Mouse (Mus musculus) forebrain, embryonic 14.5 days (tissue): ENCODE results near the gene Gm21969. TPM values are rescaled to one million over a fixed set of nuclear protein-coding genes. Genes with fewer than 3 reads are reported as not detected.
A peak's percentile ranks its signal among the peaks of the same experiment; 100 is the strongest.

Source experiments
- ATAC-seq: fragments of 200-750 bp; cut with Nextera tagmentation; 2 replicates; pipeline ENCODE4 v1.8.0; 2017; ENCODE audit warnings: mild to moderate bottlenecking, moderate library complexity
- DNase-seq: peaks from one replicate; pipeline ENCODE4 v3.0.0-alpha.2; 2015; ENCODE audit warnings: low spot score
- H3K27ac ChIP-seq: fragments of 300-500 bp; sonication (generic); 2 replicates; pipeline ENCODE4 v1.5.1; 2014; ENCODE audit warnings: low read depth, mild to moderate bottlenecking, control low read depth, low read length, moderate library complexity
- H3K27me3 ChIP-seq: fragments of 300-500 bp; sonication (generic); replicated peaks from 2 replicates; pipeline ENCODE4 v1.6.1; 2014; ENCODE audit warnings: low read length, control low read depth, mixed read lengths; ENCODE audit not compliant: control insufficient read depth, insufficient read depth
- H3K36me3 ChIP-seq: fragments of 300-500 bp; sonication (generic); 2 replicates; pipeline ENCODE4 v1.6.1; 2014; ENCODE audit warnings: low read length, control low read depth; ENCODE audit not compliant: control insufficient read depth, insufficient read depth
- H3K4me1 ChIP-seq: fragments of 300-500 bp; sonication (generic); 2 replicates; pipeline ENCODE4 v1.6.1; 2014; ENCODE audit warnings: antibody characterized with exemption, low read length, control low read depth; ENCODE audit not compliant: control insufficient read depth, insufficient read depth
- H3K4me2 ChIP-seq: fragments of 300-500 bp; sonication (generic); 2 replicates; pipeline ENCODE4 v1.6.1; 2014; ENCODE audit warnings: mild to moderate bottlenecking, control low read depth, low read length
- H3K4me3 ChIP-seq: fragments of 300-500 bp; sonication (generic); 2 replicates; pipeline ENCODE4 v1.5.1; 2014; ENCODE audit warnings: low read depth, low read length, control low read depth
- H3K9ac ChIP-seq: fragments of 300-500 bp; sonication (generic); 2 replicates; pipeline ENCODE4 v1.6.1; 2014; ENCODE audit warnings: mild to moderate bottlenecking, low read length, control low read depth, moderate library complexity
- H3K9me3 ChIP-seq: fragments of 300-500 bp; sonication (generic); replicated peaks from 2 replicates; pipeline ENCODE4 v1.6.1; 2016; ENCODE audit warnings: low read length, control low read depth, mixed read lengths; ENCODE audit not compliant: control insufficient read depth
- WGBS: fragments of 180-500 bp; shearing (Covaris S2); extraction: QIAGEN DNeasy Blood & Tissue Kit; methylation state at CpG from one replicate; pipeline ENCODE4 v1.1.7; 2014; 5-methylcytosine and 5-hydroxymethylcytosine counted together
- polyA plus RNA-seq: library from polyadenylated mRNA; unstranded; fragments of >200 nt; fragmentation: Nextera tagmentation; extraction: Ambion mirVana; gene quantifications from 2 replicates; pipeline ENCODE4 v1.2.1, GENCODE M21; 2014

Gm21969 gene
- polyA plus RNA-seq, 1 experiment from 2014 or later = not detected

DNA sequence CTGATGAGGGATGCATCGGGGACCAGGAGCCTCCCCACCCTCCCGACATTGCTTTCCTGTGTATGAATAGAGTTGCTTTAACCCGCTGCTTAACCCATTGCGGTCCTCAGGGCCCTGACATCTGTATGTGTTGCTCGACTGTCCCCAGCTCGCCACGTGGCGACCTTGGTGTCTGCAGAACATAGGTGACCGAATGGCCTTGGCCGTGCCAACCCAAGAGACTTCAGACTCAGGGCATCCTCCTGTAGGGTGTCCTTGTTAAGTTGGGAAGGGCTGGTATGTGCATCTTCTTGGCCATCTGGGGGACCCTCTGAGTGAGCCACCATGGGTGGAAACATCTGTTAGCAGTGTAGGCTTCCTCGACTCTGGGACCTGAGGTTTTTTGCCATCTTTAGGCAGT is 2.2 kb downstream of the Gm21969 start:
- Histone ChIP-seq H3K4me2 (no peak overlapping the region), H3K4me3 (no peak overlapping the region), H3K4me1 (no peaks in the 10 kb centered on the region), H3K36me3 (no peaks in the 10 kb centered on the region), H3K27ac (no peak overlapping the region), H3K9ac (no peak overlapping the region), H3K9me3 (no peaks in the 10 kb centered on the region), H3K27me3 (no peaks in the 10 kb centered on the region)
- ATAC-seq (no peak), DNase-seq (no peak)
- WGBS = 91% methylated on average over 11 of the region's 11 CpGs

DNA sequence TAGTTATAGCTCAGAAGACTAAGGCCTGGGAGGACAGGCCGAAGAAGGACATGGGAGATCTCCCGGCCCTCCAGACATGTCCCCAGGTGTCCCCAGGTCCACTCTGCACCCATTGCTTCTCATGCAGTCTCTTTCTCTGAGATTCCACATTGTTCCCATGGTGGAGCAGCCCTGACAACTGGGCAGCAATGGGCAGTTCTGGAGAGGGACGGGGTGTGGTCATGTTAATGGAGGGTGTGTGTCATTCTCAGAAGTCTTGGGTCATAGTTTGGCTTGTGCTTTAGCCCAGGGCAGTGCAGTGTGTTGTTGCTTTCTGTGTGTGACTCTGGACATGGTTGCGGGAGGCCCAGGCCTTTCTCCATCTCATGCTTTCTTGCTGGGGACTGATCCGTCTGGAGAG is 3.7 kb downstream of the Gm21969 start:
- H3K4me2 ChIP-seq = no peak overlapping the region
- no peak overlapping the region for H3K9ac ChIP-seq
- H3K4me3 ChIP-seq = no peak overlapping the region
- no peaks in the 10 kb centered on the region for H3K27me3 ChIP-seq
- H3K36me3 ChIP-seq = no peaks in the 10 kb centered on the region
- ATAC-seq = no peak
- DNase-seq = no peak
- H3K9me3 ChIP-seq = no peaks in the 10 kb centered on the region
- H3K27ac ChIP-seq = no peak overlapping the region
- 96% methylated on average over 5 of the region's 5 CpGs for WGBS
- H3K4me1 ChIP-seq = no peaks in the 10 kb centered on the region

DNA sequence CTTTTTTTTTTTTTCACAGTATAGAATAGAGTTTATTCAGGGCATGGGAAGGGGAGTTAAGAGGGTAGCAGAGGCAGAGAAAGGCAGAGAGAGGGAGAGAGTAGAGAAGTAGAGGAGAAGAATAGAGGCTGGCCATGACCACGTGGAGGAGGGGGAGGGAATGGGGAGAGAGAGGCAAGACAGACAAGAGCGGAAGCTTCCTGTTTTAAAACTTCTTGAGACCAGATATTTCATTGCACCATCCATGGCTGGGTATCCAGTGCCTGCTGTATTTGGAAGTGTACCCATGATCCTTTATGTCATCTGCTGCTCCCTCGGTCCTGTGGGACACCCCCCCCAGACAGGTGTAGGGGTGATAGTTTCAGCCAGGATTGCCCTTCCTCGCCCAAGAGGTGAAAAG is 6.0 kb downstream of the Gm21969 start:
- Histone ChIP-seq H3K4me1 (no peaks in the 10 kb centered on the region), H3K9ac (no peak overlapping the region), H3K4me2 (no peak overlapping the region), H3K27ac (no peak overlapping the region), H3K27me3 (no peaks in the 10 kb centered on the region), H3K36me3 (0 out of 2 replicates have a peak, but pooled peaks cover 5% of the 10 kb centered on the region), H3K9me3 (no peaks in the 10 kb centered on the region; the same call in 1 of the 2 replicates), H3K4me3 (no peak overlapping the region)
- WGBS = 63% methylated on average over 4 of the region's 4 CpGs
- ATAC-seq (no peak), DNase-seq (no peak)

DNA sequence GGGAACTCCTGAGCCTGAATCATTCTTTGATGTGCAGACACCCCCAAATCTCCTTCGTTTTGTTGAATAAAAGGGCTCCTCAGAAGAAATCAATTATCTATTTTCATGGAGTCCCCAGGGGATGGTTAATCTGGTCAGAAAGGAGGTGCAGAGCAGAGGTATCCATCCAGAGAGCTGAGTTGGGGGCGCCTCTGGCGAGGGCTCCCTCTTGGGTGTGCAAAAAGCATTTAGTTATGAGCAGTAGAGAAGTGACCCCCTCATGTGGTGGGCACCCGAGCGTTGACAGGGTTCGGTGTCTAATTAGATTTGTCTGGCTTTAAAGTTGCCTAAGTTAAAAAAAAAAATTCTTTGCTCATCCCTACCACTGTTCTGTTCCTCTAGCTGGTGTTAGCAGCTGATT is 8.0 kb downstream of the Gm21969 start:
- no peak overlapping the region for H3K4me2 ChIP-seq
- H3K4me3 ChIP-seq = no peak overlapping the region
- H3K27me3 ChIP-seq = no peaks in the 10 kb centered on the region
- H3K27ac ChIP-seq = no peak overlapping the region
- WGBS = 42% methylated on average over 6 of the region's 6 CpGs
- 0 out of 2 replicates have a peak, but pooled peaks cover 11% of the 10 kb centered on the region for H3K36me3 ChIP-seq
- H3K9me3 ChIP-seq = no peaks in the 10 kb centered on the region; the same call in 1 of the 2 replicates
- ATAC-seq (no peak), DNase-seq (peak; percentile 25)
- no peak overlapping the region for H3K9ac ChIP-seq
- H3K4me1 ChIP-seq = peaks cover 1% of the 10 kb centered on the region; the same call in 1 of the 2 replicates

DNA sequence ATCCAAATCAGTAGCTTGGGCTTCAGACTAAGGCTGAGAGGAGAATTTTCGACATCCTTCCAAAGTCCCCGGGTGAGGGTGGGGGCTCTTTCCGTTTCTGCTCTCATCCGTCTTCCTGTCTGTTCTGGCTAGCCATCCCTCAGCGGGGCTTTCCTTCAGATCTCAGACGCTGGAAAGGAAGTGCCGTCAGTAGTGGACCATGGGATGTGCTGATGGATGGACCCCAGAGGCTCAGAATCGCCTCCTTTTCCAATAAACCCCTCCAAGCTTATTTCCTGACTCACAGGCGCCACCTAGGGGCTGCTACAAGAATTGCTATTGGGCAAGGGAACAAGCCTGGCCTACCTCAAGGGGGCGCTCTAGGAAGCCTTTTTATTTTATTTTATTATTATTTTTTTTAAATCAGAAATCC is 8.6 kb downstream of the Gm21969 start:
- Histone ChIP-seq H3K9me3 (no peaks in the 10 kb centered on the region; the same call in 1 of the 2 replicates), H3K4me3 (no peak overlapping the region), H3K27ac (no peak overlapping the region; the same call in 1 of the 2 replicates), H3K4me2 (peak overlapping the region; percentile 37), H3K4me1 (peaks cover 3% of the 10 kb centered on the region; the same call in 1 of the 2 replicates), H3K36me3 (0 out of 2 replicates have a peak, but pooled peaks cover 11% of the 10 kb centered on the region), H3K9ac (no peak overlapping the region; the same call in 1 of the 2 replicates), H3K27me3 (no peaks in the 10 kb centered on the region)
- no peak; the same call in 1 of the 2 replicates for ATAC-seq
- WGBS = 4% methylated on average over 10 of the region's 10 CpGs
- peak; percentile 86 for DNase-seq

DNA sequence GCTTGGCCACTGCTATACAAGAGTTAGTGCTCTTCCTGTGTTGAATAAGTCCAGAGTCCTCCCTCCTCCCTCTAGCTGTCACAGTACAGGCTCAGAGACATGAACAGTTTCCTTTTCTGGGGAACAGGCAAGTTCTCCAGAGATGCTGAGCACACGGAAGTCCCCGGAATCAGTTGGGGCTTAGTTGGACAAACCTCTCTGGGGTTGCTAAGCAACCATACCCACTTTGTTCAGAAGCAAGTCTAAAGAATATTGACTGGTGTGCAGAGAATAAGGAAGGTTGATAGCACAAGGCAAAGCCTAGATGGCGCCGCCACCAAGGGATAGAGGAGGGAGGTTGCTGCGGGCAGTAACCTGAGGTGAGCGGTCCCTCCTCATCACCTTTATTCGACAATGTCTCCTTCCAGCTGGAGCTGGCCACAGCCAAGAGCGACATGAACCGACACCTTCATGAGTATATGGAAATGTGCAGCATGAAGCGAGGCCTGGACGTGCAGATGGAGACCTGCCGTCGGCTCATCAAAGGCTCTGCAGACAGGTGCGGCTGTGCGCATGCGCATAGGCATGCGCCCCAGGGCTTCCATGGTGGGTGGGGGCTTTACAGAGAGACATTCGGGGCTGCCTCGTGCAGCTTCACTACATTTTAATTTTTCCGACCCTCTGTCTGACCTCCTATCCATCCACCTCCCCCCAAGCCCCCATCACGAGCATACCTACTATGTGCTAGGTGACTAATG is 11.7 kb downstream of the Gm21969 start:
- Histone ChIP-seq H3K4me2 (no peak overlapping the region), H3K27ac (no peak overlapping the region), H3K9ac (no peak overlapping the region), H3K4me3 (no peak overlapping the region), H3K4me1 (peaks cover 5% of the 10 kb centered on the region; the same call in 1 of the 2 replicates), H3K9me3 (no peaks in the 10 kb centered on the region; the same call in 1 of the 2 replicates), H3K27me3 (no peaks in the 10 kb centered on the region), H3K36me3 (0 out of 2 replicates have a peak, but pooled peaks cover 11% of the 10 kb centered on the region)
- no peak for DNase-seq
- no peak for ATAC-seq
- WGBS = 92% methylated on average over 21 of the region's 21 CpGs

DNA sequence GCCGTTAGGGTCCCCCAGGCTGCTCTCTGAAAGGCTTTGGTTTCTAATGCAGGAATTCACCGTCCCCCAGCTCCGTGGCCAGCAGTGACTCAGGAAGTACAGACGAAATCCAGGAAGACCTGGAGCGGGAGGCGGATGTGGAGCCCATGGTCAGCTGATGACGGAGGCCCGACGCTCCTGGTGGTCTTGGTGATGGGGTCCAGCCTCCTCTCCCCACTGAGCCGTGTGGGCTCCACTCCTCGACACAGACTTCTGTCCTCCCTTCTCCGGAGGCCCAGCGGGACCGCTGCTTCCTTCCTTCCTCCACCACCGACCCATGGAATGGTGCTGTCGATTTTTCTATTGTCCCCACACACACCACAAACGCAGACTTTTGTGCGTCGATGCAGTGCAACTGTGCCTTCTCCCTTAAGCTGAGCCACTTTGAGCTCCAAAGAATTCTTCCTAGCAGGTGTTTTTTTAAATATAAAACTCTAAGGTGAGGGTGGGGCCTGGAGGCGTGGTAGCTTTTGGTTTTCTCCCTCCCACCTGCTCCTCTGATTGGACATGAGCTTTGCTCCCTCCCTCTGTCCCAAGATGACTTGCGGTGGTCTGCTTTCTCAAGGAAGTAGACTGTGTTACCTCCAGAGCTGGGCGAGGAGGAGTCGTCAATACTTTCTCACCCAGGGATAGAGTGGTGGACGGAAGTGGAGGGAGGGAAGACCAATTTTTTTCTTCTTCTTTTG is 13.5 kb downstream of the Gm21969 start:
- peak; percentile 84 for DNase-seq
- Histone ChIP-seq H3K27me3 (no peaks in the 10 kb centered on the region), H3K9me3 (no peaks in the 10 kb centered on the region; the same call in 1 of the 2 replicates), H3K36me3 (0 out of 2 replicates have a peak, but pooled peaks cover 11% of the 10 kb centered on the region), H3K4me3 (peak overlapping the region; percentile 42), H3K4me2 (peak overlapping the region; percentile 72), H3K27ac (peak overlapping the region; percentile 46; the same call in 1 of the 2 replicates), H3K4me1 (peaks cover 5% of the 10 kb centered on the region; the same call in 1 of the 2 replicates), H3K9ac (peak overlapping the region; percentile 69)
- WGBS = 4% methylated on average over 24 of the region's 24 CpGs
- ATAC-seq = peak; percentile 88

DNA sequence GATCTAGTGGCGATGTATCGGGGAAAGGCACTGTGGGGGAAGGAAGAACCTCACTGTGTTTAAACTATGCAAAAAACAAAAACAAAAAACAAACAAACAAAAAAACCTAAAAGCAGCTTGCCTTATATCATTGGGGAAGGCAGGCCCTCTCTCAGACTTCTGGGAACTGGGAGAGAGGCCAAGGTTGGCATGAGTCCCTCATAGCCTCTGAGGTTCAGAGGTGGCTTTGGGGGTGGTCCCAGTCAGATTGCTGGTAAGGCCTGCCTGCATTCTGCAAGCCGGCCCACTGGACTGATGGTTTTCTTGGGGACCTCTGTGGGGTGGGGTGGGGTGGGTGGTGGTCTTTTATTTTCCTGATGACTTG is 14.0 kb downstream of the Gm21969 start:
- DNase-seq (no peak), ATAC-seq (0 out of 2 replicates have a peak, but pooled peaks have one; percentile 6)
- H3K4me2 ChIP-seq = peak overlapping the region; percentile 72
- 50% methylated on average over 3 of the region's 3 CpGs for WGBS
- peak overlapping the region; percentile 69; the same call in 1 of the 2 replicates for H3K9ac ChIP-seq
- 0 out of 2 replicates have a peak, but pooled peaks cover 11% of the 10 kb centered on the region for H3K36me3 ChIP-seq
- H3K4me3 ChIP-seq = peak overlapping the region; percentile 42
- H3K9me3 ChIP-seq = no peaks in the 10 kb centered on the region; the same call in 1 of the 2 replicates
- no peaks in the 10 kb centered on the region for H3K27me3 ChIP-seq
- H3K4me1 ChIP-seq = peaks cover 5% of the 10 kb centered on the region; the same call in 1 of the 2 replicates
- 0 out of 2 replicates have a peak overlapping the region, but pooled peaks have one; percentile 46 for H3K27ac ChIP-seq
